Mouse (Mus musculus): Measurements from ENCODE around the gene Gm11011. TPM values are rescaled to one million over a fixed set of nuclear protein-coding genes. Genes with fewer than 3 reads are reported as not detected.

Gm11011 gene
- polyA plus RNA-seq, 1 experiment = not detected

- Histone ChIP-seq H3K4me3 (ENCODE audit: extremely low read depth, insufficient read depth, insufficient read length) (no peak overlapping the region), H3K4me1 (ENCODE audit: control insufficient read depth, insufficient read depth, insufficient read length) (no peaks in the 10 kb centered on the region), H3K27ac (ENCODE audit: insufficient read depth, low read length) (no peak overlapping the region), H3K36me3 (ENCODE audit: control insufficient read depth, insufficient read depth, low read length) (no peaks in the 10 kb centered on the region), H3K27me3 (ENCODE audit: control insufficient read depth, insufficient read depth, low read length) (no peaks in the 10 kb centered on the region)
- WGBS = 58% methylated on average over 2 of the region's 2 CpGs
- no peak for DNase-seq (ENCODE audit: low read depth in 1 of 2, low spot score in 2 of 2)
- no peak for TF ChIP-seq CTCF (IDR thresholded peaks at IDR 0.05; ENCODE audit: extremely low read depth, insufficient read depth, insufficient read length, insufficient replicate concordance)
- no peak for TF ChIP-seq POLR2A (IDR thresholded peaks at IDR 0.05; ENCODE audit: low read depth, low read length)
Observed at GRCm38 (mm10) chr2:169607787-169608186, 20.2 kb upstream of the Gm11011 start.

GRCm38 (mm10) chr2:169606901-169607678, 19.5 kb upstream of the Gm11011 start:
- DNase-seq (ENCODE audit: low read depth in 1 of 2, low spot score in 2 of 2) = no peak
- Histone ChIP-seq H3K27me3 (ENCODE audit: control insufficient read depth, insufficient read depth, low read length) (no peaks in the 10 kb centered on the region), H3K36me3 (ENCODE audit: control insufficient read depth, insufficient read depth, low read length) (no peaks in the 10 kb centered on the region), H3K27ac (ENCODE audit: insufficient read depth, low read length) (no peak overlapping the region), H3K4me3 (ENCODE audit: extremely low read depth, insufficient read depth, insufficient read length) (no peak overlapping the region), H3K4me1 (ENCODE audit: control insufficient read depth, insufficient read depth, insufficient read length) (no peaks in the 10 kb centered on the region)
- TF ChIP-seq POLR2A (IDR thresholded peaks at IDR 0.05; ENCODE audit: low read depth, low read length) (no peak), CTCF (IDR thresholded peaks at IDR 0.05; ENCODE audit: extremely low read depth, insufficient read depth, insufficient read length, insufficient replicate concordance) (no peak)
- 90% methylated on average over 13 of the region's 13 CpGs for WGBS

GRCm38 (mm10) chr2:169600163-169600562, 12.6 kb upstream of the Gm11011 start:
- WGBS = 10% methylated on average over 6 of the region's 6 CpGs

GRCm38 (mm10) chr2:169599591-169599990, 12.0 kb upstream of the Gm11011 start:
- Histone ChIP-seq H3K27ac (ENCODE audit: insufficient read depth, low read length) (no peak overlapping the region), H3K4me3 (ENCODE audit: extremely low read depth, insufficient read depth, insufficient read length) (no peak overlapping the region), H3K27me3 (ENCODE audit: control insufficient read depth, insufficient read depth, low read length) (no peaks in the 10 kb centered on the region), H3K4me1 (ENCODE audit: control insufficient read depth, insufficient read depth, insufficient read length) (no peaks in the 10 kb centered on the region; the same call in 1 of the 2 replicates), H3K36me3 (ENCODE audit: control insufficient read depth, insufficient read depth, low read length) (no peaks in the 10 kb centered on the region)
- DNase-seq (ENCODE audit: low read depth in 1 of 2, low spot score in 2 of 2) = no peak
- WGBS = 66% methylated on average over 4 of the region's 4 CpGs
- TF ChIP-seq CTCF (IDR thresholded peaks at IDR 0.05; ENCODE audit: extremely low read depth, insufficient read depth, insufficient read length, insufficient replicate concordance) (no peak), POLR2A (IDR thresholded peaks at IDR 0.05; ENCODE audit: low read depth, low read length) (no peak)

More at GRCm38 (mm10) chr2:169600163-169600562, 12.6 kb upstream of the Gm11011 start:
- TF ChIP-seq CTCF (IDR thresholded peaks at IDR 0.05; ENCODE audit: extremely low read depth, insufficient read depth, insufficient read length, insufficient replicate concordance) (no peak), POLR2A (IDR thresholded peaks at IDR 0.05; ENCODE audit: low read depth, low read length) (no peak)
- no peak overlapping the region for H3K27ac ChIP-seq (ENCODE audit: insufficient read depth, low read length)
- no peaks in the 10 kb centered on the region for H3K27me3 ChIP-seq (ENCODE audit: control insufficient read depth, insufficient read depth, low read length)
- H3K4me3 ChIP-seq (ENCODE audit: extremely low read depth, insufficient read depth, insufficient read length) = no peak overlapping the region
- no peaks in the 10 kb centered on the region for H3K36me3 ChIP-seq (ENCODE audit: control insufficient read depth, insufficient read depth, low read length)
- no peaks in the 10 kb centered on the region; the same call in 1 of the 2 replicates for H3K4me1 ChIP-seq (ENCODE audit: control insufficient read depth, insufficient read depth, insufficient read length)
- no peak for DNase-seq (ENCODE audit: low read depth in 1 of 2, low spot score in 2 of 2)

GRCm38 (mm10) chr2:169597971-169598370, 10.4 kb upstream of the Gm11011 start:
- no peaks in the 10 kb centered on the region; the same call in 1 of the 2 replicates for H3K4me1 ChIP-seq (ENCODE audit: control insufficient read depth, insufficient read depth, insufficient read length)
- TF ChIP-seq POLR2A (IDR thresholded peaks at IDR 0.05; ENCODE audit: low read depth, low read length) = no peak
- no peak for TF ChIP-seq CTCF (IDR thresholded peaks at IDR 0.05; ENCODE audit: extremely low read depth, insufficient read depth, insufficient read length, insufficient replicate concordance)
- H3K27ac ChIP-seq (ENCODE audit: insufficient read depth, low read length) = no peak overlapping the region
- H3K27me3 ChIP-seq (ENCODE audit: control insufficient read depth, insufficient read depth, low read length) = no peaks in the 10 kb centered on the region
- DNase-seq (ENCODE audit: low read depth in 1 of 2, low spot score in 2 of 2) = no peak
- WGBS = 91% methylated on average over 8 of the region's 8 CpGs
- H3K4me3 ChIP-seq (ENCODE audit: extremely low read depth, insufficient read depth, insufficient read length) = no peak overlapping the region
- H3K36me3 ChIP-seq (ENCODE audit: control insufficient read depth, insufficient read depth, low read length) = no peaks in the 10 kb centered on the region

- Histone ChIP-seq H3K27me3 (ENCODE audit: control insufficient read depth, insufficient read depth, low read length) (no peaks in the 10 kb centered on the region), H3K27ac (ENCODE audit: insufficient read depth, low read length) (no peak overlapping the region), H3K4me3 (ENCODE audit: extremely low read depth, insufficient read depth, insufficient read length) (no peak overlapping the region), H3K36me3 (ENCODE audit: control insufficient read depth, insufficient read depth, low read length) (no peaks in the 10 kb centered on the region), H3K4me1 (ENCODE audit: control insufficient read depth, insufficient read depth, insufficient read length) (no peaks in the 10 kb centered on the region; the same call in 1 of the 2 replicates)
- 79% methylated on average over 6 of the region's 6 CpGs for WGBS
- TF ChIP-seq CTCF (IDR thresholded peaks at IDR 0.05; ENCODE audit: extremely low read depth, insufficient read depth, insufficient read length, insufficient replicate concordance) (no peak), POLR2A (IDR thresholded peaks at IDR 0.05; ENCODE audit: low read depth, low read length) (no peak)
- no peak for DNase-seq (ENCODE audit: low read depth in 1 of 2, low spot score in 2 of 2)
Observed at GRCm38 (mm10) chr2:169597357-169597756, 9.8 kb upstream of the Gm11011 start.

GRCm38 (mm10) chr2:169593742-169594141, 6.2 kb upstream of the Gm11011 start:
- no peak for DNase-seq (ENCODE audit: low read depth in 1 of 2, low spot score in 2 of 2)
- Histone ChIP-seq H3K27ac (ENCODE audit: insufficient read depth, low read length) (no peak overlapping the region), H3K4me1 (ENCODE audit: control insufficient read depth, insufficient read depth, insufficient read length) (no peaks in the 10 kb centered on the region), H3K4me3 (ENCODE audit: extremely low read depth, insufficient read depth, insufficient read length) (no peak overlapping the region), H3K36me3 (ENCODE audit: control insufficient read depth, insufficient read depth, low read length) (no peaks in the 10 kb centered on the region), H3K27me3 (ENCODE audit: control insufficient read depth, insufficient read depth, low read length) (no peaks in the 10 kb centered on the region)
- TF ChIP-seq POLR2A (IDR thresholded peaks at IDR 0.05; ENCODE audit: low read depth, low read length) = no peak
- no peak for TF ChIP-seq CTCF (IDR thresholded peaks at IDR 0.05; ENCODE audit: extremely low read depth, insufficient read depth, insufficient read length, insufficient replicate concordance)
- 60% methylated on average over 3 of the region's 3 CpGs for WGBS
